Mouse (Mus musculus): ENCODE data around the gene Sh3bgrl3.

GRCm38 (mm10) chr4:134097015-134097608, 31.5 kb downstream of the Sh3bgrl3 start:
- TF ChIP-seq CTCF (IDR thresholded peaks at IDR 0.05; ENCODE audit: extremely low read depth, insufficient read depth, low read length) (no peak), POLR2A (IDR thresholded peaks at IDR 0.05; ENCODE audit: extremely low read depth, insufficient read depth, low read length) (no peak)

Measured in cortical plate, adult 2 months (tissue).